Comparison of ENCODE assay signal across 12 mouse cellular contexts in the genomic region with DNA sequence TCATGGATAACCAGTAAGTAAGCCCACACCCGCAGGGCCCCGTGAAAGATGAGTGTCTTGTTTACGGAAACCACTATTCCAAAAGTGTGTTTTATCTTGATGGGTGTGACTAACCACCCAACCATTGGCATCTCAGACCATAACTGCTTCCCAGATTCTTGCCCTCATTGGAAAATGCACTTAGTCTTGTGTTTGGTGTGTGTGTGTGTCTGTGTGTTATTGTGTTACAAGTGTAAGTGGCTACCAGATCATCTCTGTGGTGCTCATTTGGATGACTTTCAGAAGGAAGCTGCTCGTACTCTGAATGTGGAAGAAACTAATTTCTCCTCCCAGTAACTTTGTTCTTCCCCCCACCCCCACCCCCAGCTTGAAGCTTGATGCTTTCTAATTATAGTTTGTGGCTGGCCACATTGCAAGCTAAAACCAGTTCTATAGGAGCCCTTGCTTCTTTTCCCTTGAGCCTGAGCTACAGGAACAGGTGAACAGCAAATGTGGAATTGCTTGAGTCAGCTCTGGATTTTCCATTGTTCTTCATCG. TPM values are rescaled to one million over a fixed set of nuclear protein-coding genes. Genes with fewer than 3 reads are reported as not detected.
DNase-seq lines count a peak whose midpoint lies in the region; ATAC-seq lines count a peak whose summit lies in the region.
"Had no signal": no experiment of that assay in that cellular context is flagged by ENCODE, and none has a peak within 500 bp of the region (broad histone marks: within the 10 kb centered on the region; RNA-seq: fewer than 3 reads in every experiment).

No protein-coding gene starts in this region.

- no peak for ATAC-seq in kidney, embryonic 15.5 days (replicated peaks; ENCODE audit: low FRiP score)
- ATAC-seq in limb, embryonic 13.5 days (ENCODE audit: low FRiP score, low read depth): peak; percentile 72
- peak; percentile 13; the same call in 1 of the 2 replicates for ATAC-seq in monocyte, adult 5-6 weeks (replicated peaks; ENCODE audit: insufficient number of reproducible peaks, low FRiP score, low TSS enrichment, poor library complexity, severe bottlenecking)

- peaks cover 19% of the 10 kb centered on the region for H3K4me1 ChIP-seq in kidney, embryonic 15.5 days
- H3K4me1 ChIP-seq in limb, embryonic 13.5 days: peaks cover 22% of the 10 kb centered on the region

- DNase-seq in kidney, adult 8-10 months: no peak
- peak; percentile 55 for DNase-seq in brain, adult 2 months (ENCODE audit: low read depth, low spot score)
- DNase-seq in left cerebral cortex, postnatal 36 days (ENCODE audit: low spot score in 2 of 2): no peak
- DNase-seq in right cerebral cortex, postnatal 14 days: no peak
- DNase-seq in layer of hippocampus, postnatal 10 days (ENCODE audit: low spot score in 2 of 2): no peak
- DNase-seq: gastrocnemius, postnatal 10 days; layer of hippocampus, postnatal 36 days; spleen, adult 18-20 months; thymus, postnatal 36 days had no signal

- no peak overlapping the region for H3K4me3 ChIP-seq in kidney, embryonic 15.5 days (replicated peaks)
- no peak overlapping the region for H3K4me3 ChIP-seq in limb, embryonic 13.5 days

- intact Hi-C loops in left cerebral cortex, postnatal 36 days (cut with DNase I): no loop called here

- H3K9ac ChIP-seq in kidney, embryonic 15.5 days: no peak overlapping the region
- no peak overlapping the region for H3K9ac ChIP-seq in limb, embryonic 13.5 days

- H3K27ac ChIP-seq in kidney, embryonic 15.5 days: 0 out of 2 replicates have a peak overlapping the region, but pooled peaks have one; percentile 10
- H3K27ac ChIP-seq in limb, embryonic 13.5 days: peak overlapping the region; percentile 28; the same call in 1 of the 2 replicates

- H3K27me3 ChIP-seq in kidney, embryonic 15.5 days: no peaks in the 10 kb centered on the region
- peaks cover 18% of the 10 kb centered on the region for H3K27me3 ChIP-seq in limb, embryonic 13.5 days

- H3K4me2 ChIP-seq in kidney, embryonic 15.5 days: no peak overlapping the region
- H3K4me2 ChIP-seq in limb, embryonic 13.5 days (replicated peaks): no peak overlapping the region

- no peaks in the 10 kb centered on the region for H3K9me3 ChIP-seq in kidney, embryonic 15.5 days (replicated peaks)
- H3K9me3 ChIP-seq in limb, embryonic 13.5 days: 0 out of 2 replicates have a peak, but pooled peaks cover 4% of the 10 kb centered on the region

- H3K36me3 ChIP-seq in kidney, embryonic 15.5 days: no peaks in the 10 kb centered on the region
- peaks cover 3% of the 10 kb centered on the region; the same call in 1 of the 2 replicates for H3K36me3 ChIP-seq in limb, embryonic 13.5 days

- 66% methylated on average over 5 of the region's 5 CpGs for WGBS in kidney, embryonic 15.5 days
- 62% methylated on average over 5 of the region's 5 CpGs for WGBS in limb, embryonic 13.5 days

RNA-seq across cellular contexts. Expression of a gene that starts 12.5 kb away (rescaled TPM):
- 69.1 and 76.4 TPM in 2 replicates for polyA plus RNA-seq in kidney, embryonic 15.5 days (2015; fragmentation: Nextera tagmentation; extraction: Ambion mirVana)
- 71.4 and 71.5 TPM in 2 replicates for polyA plus RNA-seq in limb, embryonic 13.5 days (2015; fragmentation: Nextera tagmentation; extraction: Ambion mirVana)
- 132 to 180 TPM (median 143 TPM) in 3 replicates for total RNA-seq in monocyte, adult 5-6 weeks (2017)
- 100 to 1,000 TPM; 194 to 211 TPM for total RNA-seq in left cerebral cortex, postnatal 36 days (2021)
- total RNA-seq in layer of hippocampus, postnatal 10 days (2021): 100 to 1,000 TPM; 128 to 152 TPM

RNA-seq across cellular contexts. Expression of a gene that starts 17.6 kb away (rescaled TPM):
- 74.1 and 82.6 TPM in 2 replicates for polyA plus RNA-seq in kidney, embryonic 15.5 days (2015; fragmentation: Nextera tagmentation; extraction: Ambion mirVana)
- polyA plus RNA-seq in limb, embryonic 13.5 days (2015; fragmentation: Nextera tagmentation; extraction: Ambion mirVana): 85.3 and 90.1 TPM in 2 replicates
- total RNA-seq in monocyte, adult 5-6 weeks (2017): 97.2 to 105 TPM (median 99.9 TPM) in 3 replicates
- total RNA-seq in left cerebral cortex, postnatal 36 days (2021): 10 to 100 TPM; 64.2 to 72.2 TPM
- total RNA-seq in layer of hippocampus, postnatal 10 days (2021): 10 to 100 TPM; 65.5 to 68.5 TPM

RNA-seq across cellular contexts. Expression of a gene that starts 29.6 kb away (rescaled TPM):
- 0.79 and 1.3 TPM in 2 replicates for polyA plus RNA-seq in kidney, embryonic 15.5 days (2015; fragmentation: Nextera tagmentation; extraction: Ambion mirVana)
- polyA plus RNA-seq in limb, embryonic 13.5 days (2015; fragmentation: Nextera tagmentation; extraction: Ambion mirVana): 7.6 and 7.8 TPM in 2 replicates
- not detected in 3 replicates for total RNA-seq in monocyte, adult 5-6 weeks (2017)
- total RNA-seq in left cerebral cortex, postnatal 36 days (2021): under 1 TPM in 1 of 2 experiments, not detected in 1; 0.17 TPM
- under 1 TPM in 1 of 2 experiments, not detected in 1; 0.16 TPM for total RNA-seq in layer of hippocampus, postnatal 10 days (2021)
- total RNA-seq: layer of hippocampus, postnatal 36 days had no signal

RNA-seq across cellular contexts. Expression of a gene that starts 44.1 kb away (rescaled TPM):
- polyA plus RNA-seq in kidney, embryonic 15.5 days (2015; fragmentation: Nextera tagmentation; extraction: Ambion mirVana): 34.7 and 39.5 TPM in 2 replicates
- polyA plus RNA-seq in limb, embryonic 13.5 days (2015; fragmentation: Nextera tagmentation; extraction: Ambion mirVana): 41.1 and 45.8 TPM in 2 replicates
- 210 to 231 TPM (median 230 TPM) in 3 replicates for total RNA-seq in monocyte, adult 5-6 weeks (2017)
- total RNA-seq in left cerebral cortex, postnatal 36 days (2021): 10 to 100 TPM; 51.6 to 54.3 TPM
- 10 to 100 TPM; 52.0 to 56.3 TPM for total RNA-seq in layer of hippocampus, postnatal 10 days (2021)
